Mouse (Mus musculus) megakaryocyte progenitor cell, adult 5-6 weeks (primary cell): ENCODE data around the gene Tmem151a. TPM values are rescaled to one million over a fixed set of nuclear protein-coding genes. Genes with fewer than 3 reads are reported as not detected.
A peak's percentile ranks its signal among the peaks of the same experiment; 100 is the strongest.

Experiments used
- ATAC-seq: replicated peaks from 2 replicates; pipeline ENCODE4 v1.8.0; 2016; ENCODE audit warnings: mild to moderate bottlenecking, moderate TSS enrichment, inconsistent platforms; ENCODE audit not compliant: poor library complexity
- total RNA-seq, 2 experiments: library from RNA; stranded (forward) in 1 of 2; stranded (reverse) in 1 of 2; fragments of 157-497, 149-512 nt in 1 of 2; fragments of 200-1000 nt in 1 of 2; gene quantifications; 2 replicates each; pipeline versions ENCODE4 v1.2.3 to v1.2.4; 2015 to 2017

The Tmem151a gene
- total RNA-seq, 2 experiments from 2014 or later: not detected

DNA sequence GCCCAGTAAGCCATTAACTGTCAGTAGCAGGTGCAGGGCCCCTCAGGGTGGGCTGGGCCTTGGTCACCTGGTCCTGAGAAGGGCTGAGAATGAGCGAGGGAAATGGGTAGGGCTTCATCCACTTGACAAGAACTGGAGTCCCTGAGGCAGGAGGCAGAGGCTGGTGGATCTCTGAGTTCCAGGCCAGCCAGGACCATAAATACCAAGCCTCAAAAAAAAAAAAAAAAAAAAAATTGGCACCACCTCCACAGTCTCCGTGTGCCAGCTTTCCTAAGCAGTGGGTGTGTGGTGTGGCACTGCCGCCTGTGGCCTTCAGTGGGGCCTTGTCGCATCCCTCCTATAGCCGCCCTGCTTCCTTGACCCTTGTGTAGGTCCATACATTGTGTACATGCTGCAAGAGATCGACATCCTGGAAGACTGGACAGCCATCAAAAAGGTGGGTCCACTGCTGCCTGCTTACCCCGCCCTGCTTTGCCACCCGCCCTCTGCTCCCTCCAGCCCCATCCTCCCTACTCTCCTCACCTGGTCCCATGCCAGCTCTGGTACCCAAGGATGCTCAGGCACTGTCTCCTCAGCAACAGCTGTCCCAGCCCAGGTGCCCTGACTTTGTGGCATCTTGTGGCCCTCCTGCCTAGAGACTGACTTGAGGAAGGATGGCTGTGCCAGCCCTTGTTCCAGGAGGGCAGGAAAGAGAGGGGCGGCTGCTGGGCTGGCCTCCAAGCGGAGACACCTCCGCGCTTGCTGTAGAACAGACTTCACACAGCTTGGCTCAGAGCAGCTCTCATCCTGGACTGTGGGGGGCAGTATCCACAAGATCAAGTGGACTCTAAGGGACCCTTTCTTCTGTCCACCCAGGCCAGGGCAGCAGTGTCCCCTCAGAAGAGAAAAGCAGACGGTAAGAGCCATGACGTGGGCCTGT is 36.9 kb downstream of the Tmem151a start:
- no peak for ATAC-seq

DNA sequence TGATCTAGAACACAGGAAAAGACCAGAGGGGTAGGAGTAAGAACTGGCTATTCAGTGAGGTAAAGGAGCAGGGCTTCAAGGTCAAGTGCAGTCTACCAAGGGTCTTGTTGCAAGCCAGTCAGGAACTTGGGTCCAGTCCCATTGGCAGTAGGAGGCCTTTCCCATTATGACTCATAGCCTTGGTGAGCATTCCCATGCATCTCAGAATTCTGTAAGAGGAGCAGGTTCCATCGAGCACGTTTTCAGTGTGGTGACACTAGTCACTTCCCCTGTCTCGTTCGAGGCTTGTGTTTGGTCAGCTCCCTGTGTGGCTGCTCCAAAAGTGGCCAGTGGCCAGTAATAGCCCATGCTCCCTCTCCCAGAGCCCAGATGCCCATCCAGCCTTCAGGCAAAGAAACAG is 39.8 kb downstream of the Tmem151a start:
- ATAC-seq: no peak

DNA sequence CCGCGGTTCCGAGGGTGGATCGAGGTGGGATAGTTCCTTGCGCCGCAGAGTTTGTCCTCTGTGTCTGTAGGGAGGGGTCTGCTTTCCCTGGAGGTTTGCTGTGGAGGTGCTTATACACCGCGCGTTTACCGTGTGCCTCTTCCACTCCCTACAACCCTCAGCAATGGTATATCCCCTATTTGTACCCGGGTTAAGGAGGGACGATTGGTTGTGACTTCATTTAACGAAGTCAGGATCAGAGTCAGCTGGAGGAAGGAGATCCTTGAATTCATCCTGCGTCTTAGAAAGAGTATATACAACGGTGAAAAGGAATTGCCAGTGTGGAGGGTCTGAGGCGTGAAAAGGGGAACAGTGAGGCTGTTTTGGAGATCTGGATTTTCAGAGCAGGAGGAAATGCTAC is 43.7 kb downstream of the Tmem151a start:
- no peak for ATAC-seq

DNA sequence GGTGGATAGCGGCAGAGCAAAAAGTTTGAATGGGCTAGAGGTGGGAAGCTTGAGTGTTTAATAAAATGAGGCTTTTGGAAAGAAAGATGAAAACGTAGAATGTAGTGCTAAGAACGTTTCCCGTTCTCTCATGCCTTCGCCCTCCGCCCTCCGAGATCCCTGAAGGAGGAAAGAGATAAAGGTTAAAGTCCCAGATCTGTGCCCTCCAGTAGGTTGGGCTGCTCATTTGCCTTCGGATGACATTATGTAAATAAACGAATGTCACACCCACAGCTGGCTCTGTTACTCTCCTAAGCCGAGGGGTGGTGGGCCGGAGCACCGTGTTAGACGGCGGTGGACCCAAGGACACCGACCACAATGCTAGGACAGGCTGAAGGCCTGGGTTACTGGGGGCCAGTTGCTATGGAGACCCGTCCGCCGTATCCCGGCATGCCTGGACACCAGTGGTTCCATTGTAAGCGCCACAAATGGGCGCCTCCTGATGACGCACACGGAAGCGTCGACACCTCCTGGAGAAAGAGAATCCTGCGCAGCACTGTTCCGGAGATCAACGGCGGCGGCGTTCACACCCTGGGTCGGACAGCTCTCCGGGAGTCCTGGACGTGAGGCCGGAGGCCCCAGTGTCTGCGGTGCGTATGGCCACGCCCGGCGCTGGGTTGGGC is 44.3 kb downstream of the Tmem151a start, which contains the start of gene Brms1:
Gene Brms1, plus strand, starts transcription at position 493 of the 662 bp plus-strand sequence.
- peak; percentile 83 for ATAC-seq

DNA sequence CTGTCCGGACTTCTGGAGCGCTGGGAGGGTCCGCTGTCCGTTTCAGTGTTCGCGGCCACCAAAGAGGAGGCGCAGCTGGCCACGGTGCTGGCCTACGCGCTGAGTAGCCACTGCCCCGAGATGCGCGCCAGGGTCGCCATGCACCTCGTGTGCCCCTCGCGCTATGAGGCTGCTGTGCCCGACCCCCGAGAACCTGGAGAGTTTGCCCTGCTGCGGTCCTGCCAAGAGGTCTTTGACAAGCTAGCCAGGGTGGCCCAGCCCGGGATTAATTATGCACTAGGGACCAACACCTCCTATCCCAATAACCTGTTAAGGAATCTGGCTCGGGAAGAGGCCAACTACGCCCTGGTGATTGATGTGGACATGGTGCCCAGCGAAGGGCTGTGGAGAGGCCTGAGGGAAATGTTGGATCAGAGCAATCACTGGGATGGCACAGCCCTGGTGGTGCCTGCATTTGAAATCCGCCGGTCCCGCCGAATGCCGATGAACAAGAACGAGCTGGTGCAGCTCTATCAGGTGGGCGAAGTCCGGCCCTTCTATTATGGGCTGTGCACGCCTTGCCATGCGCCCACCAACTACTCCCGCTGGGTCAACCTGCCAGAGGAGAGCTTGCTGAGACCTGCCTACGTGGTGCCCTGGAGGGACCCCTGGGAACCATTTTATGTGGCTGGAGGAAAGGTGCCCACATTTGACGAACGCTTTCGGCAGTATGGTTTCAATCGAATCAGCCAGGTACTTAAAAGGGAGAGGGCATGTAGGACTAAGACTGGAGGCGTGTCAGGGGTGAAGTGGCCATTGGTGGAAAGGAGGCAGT is 45.8 kb downstream of the Tmem151a start:
- ATAC-seq: no peak

DNA sequence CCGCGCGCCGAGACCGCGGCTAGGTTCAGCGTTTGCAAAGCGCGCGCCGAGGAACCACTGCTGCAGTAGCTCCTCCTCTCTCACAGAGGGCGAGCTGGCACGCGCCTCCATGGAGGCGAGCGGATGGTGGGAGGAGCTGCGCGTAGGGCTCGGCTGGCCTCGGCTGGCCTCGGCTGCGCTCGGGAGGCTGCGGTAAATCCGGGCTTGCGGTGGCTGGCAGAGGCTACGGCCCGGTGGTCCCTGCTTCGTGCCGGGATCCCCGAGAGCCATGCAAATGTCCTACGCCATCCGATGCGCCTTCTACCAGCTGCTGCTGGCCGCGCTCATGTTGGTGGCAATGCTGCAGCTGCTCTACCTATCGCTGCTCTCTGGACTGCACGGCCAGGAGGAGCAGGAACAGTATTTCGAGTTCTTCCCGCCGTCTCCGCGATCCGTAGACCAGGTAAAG is 46.6 kb downstream of the Tmem151a start, which contains the start of the genes B4gat1 and AC124502.3:
Gene B4gat1, plus strand, starts transcription at position 118 of the 448 bp plus-strand sequence.
Gene AC124502.3, plus strand, starts transcription at position 183 of the 448 bp plus-strand sequence.
- peak; percentile 88 for ATAC-seq

DNA sequence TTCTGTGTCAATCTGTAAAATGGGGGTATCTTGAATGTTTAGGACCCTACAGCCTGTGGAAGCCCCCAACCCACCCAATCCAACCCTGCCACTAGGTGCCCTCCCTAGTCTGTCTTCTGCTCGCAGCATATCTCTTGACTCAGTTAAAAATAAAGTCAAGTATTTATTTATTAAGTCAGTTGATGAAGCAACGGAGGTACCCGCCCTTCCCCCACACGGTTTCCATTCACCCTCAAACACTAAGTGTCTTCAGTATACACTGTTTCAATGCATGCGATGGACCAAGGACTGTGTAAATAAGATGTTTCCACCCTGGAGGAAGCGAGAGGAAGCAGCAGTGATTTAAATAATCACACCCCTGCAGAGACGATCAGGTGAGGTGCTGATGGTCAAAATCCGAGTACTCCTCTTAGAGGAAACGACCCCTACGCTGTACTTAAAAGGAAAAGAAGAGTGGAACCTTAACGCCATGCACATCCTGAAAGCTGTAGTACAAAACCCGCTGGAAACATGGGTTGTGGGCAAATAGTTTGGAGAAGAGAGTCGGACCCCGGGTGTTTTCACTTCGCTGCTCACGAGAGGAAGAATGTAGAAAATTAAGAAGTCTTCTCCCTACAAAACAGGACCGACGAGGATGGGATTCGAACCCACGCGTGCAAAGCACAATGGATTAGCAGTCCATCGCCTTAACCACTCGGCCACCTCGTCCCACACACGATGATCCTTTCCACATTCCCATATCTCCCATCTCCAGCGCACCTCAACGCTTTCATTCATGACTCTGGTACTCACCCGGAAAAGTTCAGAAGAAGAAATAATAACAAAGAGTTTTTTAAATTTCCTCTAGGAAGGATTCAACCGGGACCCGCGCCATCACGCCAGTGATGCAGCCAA is 47.4 kb downstream of the Tmem151a start:
- ATAC-seq: 0 out of 2 replicates have a peak, but pooled peaks have one; percentile 5

DNA sequence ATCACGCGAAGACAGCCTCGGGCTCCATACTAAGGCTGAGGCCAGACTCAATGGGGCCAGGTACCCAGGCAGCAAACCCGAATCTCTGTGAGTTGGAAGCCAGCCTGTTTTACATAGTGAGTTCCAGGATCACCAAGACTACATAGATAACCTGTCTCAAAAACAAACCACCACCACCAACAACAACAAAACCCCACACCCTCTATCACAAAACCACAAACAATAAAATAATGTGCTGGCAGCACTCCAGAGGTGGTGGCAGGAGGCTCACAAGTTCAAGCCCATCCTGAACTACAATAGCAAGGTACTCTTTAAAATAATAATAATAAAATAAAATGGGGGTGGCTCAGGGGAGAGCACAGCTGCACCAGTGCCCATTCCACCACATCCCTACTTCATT is 48.8 kb downstream of the Tmem151a start:
- ATAC-seq: no peak

DNA sequence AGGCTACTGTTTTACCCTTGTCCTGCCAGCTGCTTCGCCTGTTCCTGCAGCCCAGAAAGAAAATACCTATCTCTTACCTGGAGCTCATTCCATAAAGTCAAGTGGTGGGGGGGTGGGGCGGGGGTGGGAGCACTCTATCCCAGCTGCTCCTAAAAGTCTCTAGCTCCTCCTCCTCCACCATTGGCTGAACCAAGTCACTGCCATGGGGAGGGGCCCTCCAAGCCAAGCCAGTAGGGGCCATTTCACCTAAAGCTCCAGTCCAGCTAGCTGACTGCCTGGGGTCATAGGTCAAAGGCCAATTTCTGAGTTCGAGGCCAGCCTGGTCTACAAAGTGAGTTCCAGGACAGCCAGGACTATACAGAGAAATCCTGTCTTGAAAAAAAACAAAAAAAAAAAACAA is 52.6 kb downstream of the Tmem151a start:
- no peak for ATAC-seq

DNA sequence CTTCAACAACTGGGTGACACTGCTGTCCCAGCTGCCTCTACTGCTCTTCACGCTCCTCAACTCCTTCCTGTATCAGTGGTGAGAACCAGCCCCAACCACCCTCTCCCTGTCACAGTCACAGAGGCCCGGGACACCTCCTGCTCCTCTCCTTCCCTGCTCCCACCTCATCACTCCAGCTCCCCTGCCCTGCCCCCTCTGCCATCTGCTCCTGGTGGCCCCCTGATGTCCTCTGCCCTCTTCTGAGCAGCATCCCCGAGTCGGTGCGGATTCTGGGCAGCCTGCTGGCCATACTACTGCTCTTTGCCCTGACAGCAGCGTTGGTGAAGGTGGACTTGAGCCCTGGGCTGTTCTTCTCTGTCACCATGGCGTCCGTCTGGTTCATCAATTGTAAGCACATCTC is 59.2 kb downstream of the Tmem151a start:
- ATAC-seq: no peak

DNA sequence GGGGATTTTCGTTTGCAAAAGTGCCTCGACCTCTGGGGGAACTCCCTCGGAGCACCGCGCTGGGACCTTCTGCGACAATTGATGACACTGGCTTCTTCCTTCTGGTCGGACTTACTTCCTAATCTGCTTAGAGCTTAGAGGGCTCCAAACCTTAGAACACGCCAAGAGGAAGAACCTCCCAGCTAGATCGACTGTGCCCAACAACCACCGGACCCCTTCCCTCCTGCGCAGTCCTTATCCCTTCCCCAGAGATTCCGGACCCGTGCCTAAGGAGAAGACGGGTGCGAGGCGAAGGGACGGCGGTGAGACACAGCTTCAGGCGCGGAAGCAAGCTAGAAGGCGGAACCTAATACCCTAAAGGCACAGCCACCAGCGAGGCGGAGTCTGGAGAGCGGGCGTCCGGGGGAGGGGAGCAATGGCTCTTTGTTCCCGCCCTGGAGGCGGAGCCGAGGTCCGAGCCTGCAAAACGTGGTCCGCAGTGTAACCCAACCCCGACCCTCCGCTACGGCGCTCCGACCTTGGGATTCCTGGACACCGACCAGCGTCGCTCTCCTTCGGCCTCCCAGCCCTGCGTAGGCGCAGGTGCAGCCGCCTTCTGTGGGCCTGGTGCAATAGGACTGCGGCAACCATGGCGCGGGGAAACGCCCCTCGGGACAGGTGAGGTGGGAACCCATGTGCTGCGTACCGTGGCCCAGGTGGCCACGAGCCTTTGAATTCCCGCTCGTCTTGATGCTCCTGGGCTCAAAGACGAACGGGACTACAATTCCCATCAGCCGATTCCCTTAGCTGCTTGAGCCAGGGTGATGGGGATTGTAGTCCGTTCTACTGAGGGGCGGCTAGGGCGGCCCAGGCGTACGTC is 61.5 kb downstream of the Tmem151a start, which contains the start of gene Slc29a2:
Gene Slc29a2, plus strand, starts transcription at position 240 of the 859 bp plus-strand sequence.
- peak; percentile 96 for ATAC-seq

DNA sequence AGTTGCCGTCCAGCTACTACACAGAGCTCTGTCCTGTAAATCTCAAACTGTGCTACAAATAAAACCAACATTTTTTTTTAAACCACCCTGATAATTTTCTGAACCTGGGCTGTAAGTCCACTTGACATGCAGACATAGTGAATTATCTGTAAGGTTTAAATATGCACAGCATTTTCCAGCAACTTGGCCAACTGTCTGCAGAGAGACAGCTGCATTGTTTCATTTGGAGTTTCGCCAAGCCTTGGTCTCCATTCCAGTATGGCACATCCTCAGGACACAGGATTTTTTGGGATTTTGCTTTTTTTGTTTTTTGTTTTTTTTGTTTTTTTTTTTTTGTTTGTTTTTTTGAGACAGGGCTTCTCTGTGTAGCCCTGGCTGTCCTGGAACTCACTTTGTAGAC is 63.9 kb downstream of the Tmem151a start:
- no peak for ATAC-seq

Other genes starting within 250 kb of the Tmem151a start
- gene Ccs, start 246.2 kb downstream of the Tmem151a start, total RNA-seq (2015): 30.0 and 30.6 TPM in 2 replicates
- gene Ccs, start 246.2 kb downstream of the Tmem151a start, total RNA-seq (2017): 31.9 and 32.3 TPM in 2 replicates
- not detected in 2 replicates for gene Ccdc87, start 246.2 kb downstream of the Tmem151a start, total RNA-seq (2015)
- gene Ccdc87, start 246.2 kb downstream of the Tmem151a start, total RNA-seq (2017): not detected in 2 replicates
- 2.0 and 6.8 TPM in 2 replicates for gene Ctsf, start 230.4 kb downstream of the Tmem151a start, total RNA-seq (2015)
- gene Ctsf, start 230.4 kb downstream of the Tmem151a start, total RNA-seq (2017): 2.9 and 11.5 TPM in 2 replicates
- 0.20 TPM in 1 of 2 replicates, not detected in the other for gene Actn3, start 207.6 kb downstream of the Tmem151a start, total RNA-seq (2015)
- gene Actn3, start 207.6 kb downstream of the Tmem151a start, total RNA-seq (2017): not detected in 2 replicates
- 6.8 TPM in 2 replicates for gene Zdhhc24, start 206.9 kb downstream of the Tmem151a start, total RNA-seq (2015)
- gene Zdhhc24, start 206.9 kb downstream of the Tmem151a start, total RNA-seq (2017): 3.6 and 6.8 TPM in 2 replicates
- gene Bbs1, start 178.9 kb downstream of the Tmem151a start, total RNA-seq (2015): 0.59 and 0.88 TPM in 2 replicates
- 2.2 and 3.2 TPM in 2 replicates for gene Bbs1, start 178.9 kb downstream of the Tmem151a start, total RNA-seq (2017)
- gene Dpp3, start 157.2 kb downstream of the Tmem151a start, total RNA-seq (2015): 29.5 and 31.6 TPM in 2 replicates
- 46.3 and 47.9 TPM in 2 replicates for gene Dpp3, start 157.2 kb downstream of the Tmem151a start, total RNA-seq (2017)
- not detected in 2 replicates for gene Peli3, start 142.4 kb downstream of the Tmem151a start, total RNA-seq (2015)
- not detected in 2 replicates for gene Peli3, start 142.4 kb downstream of the Tmem151a start, total RNA-seq (2017)
- gene Mrpl11, start 123.4 kb downstream of the Tmem151a start, total RNA-seq (2015): 32.3 and 32.4 TPM in 2 replicates
- gene Mrpl11, start 123.4 kb downstream of the Tmem151a start, total RNA-seq (2017): 51.6 and 63.6 TPM in 2 replicates
- gene Npas4, start 95.2 kb downstream of the Tmem151a start, total RNA-seq (2015): not detected in 2 replicates
- gene Npas4, start 95.2 kb downstream of the Tmem151a start, total RNA-seq (2017): not detected in 2 replicates
- 3.6 and 5.2 TPM in 2 replicates for gene Slc29a2, start 61.7 kb downstream of the Tmem151a start, total RNA-seq (2015)
- gene Slc29a2, start 61.7 kb downstream of the Tmem151a start, total RNA-seq (2017): 1.1 and 2.9 TPM in 2 replicates
- gene B4gat1, start 46.7 kb downstream of the Tmem151a start, total RNA-seq (2015): 0.99 TPM in 1 of 2 replicates, not detected in the other
- 0.75 TPM in 1 of 2 replicates, not detected in the other for gene B4gat1, start 46.7 kb downstream of the Tmem151a start, total RNA-seq (2017)
- 6.1 and 6.4 TPM in 2 replicates for gene AC124502.3, start 46.6 kb downstream of the Tmem151a start, total RNA-seq (2015)
- 8.0 and 8.2 TPM in 2 replicates for gene AC124502.3, start 46.6 kb downstream of the Tmem151a start, total RNA-seq (2017)
- gene Brms1, start 44.2 kb downstream of the Tmem151a start, total RNA-seq (2015): 12.8 and 19.7 TPM in 2 replicates
- gene Brms1, start 44.2 kb downstream of the Tmem151a start, total RNA-seq (2017): 36.6 and 39.8 TPM in 2 replicates
- 0.17 and 0.22 TPM in 2 replicates for gene Rin1, start 35.0 kb downstream of the Tmem151a start, total RNA-seq (2015)
- 0.12 and 0.47 TPM in 2 replicates for gene Rin1, start 35.0 kb downstream of the Tmem151a start, total RNA-seq (2017)
- 0.20 and 0.30 TPM in 2 replicates for gene Cd248, start 17.5 kb downstream of the Tmem151a start, total RNA-seq (2015)
- gene Cd248, start 17.5 kb downstream of the Tmem151a start, total RNA-seq (2017): 0.20 and 0.25 TPM in 2 replicates
- gene Yif1a, start 3.0 kb upstream of the Tmem151a start, total RNA-seq (2015): 44.2 and 45.3 TPM in 2 replicates
- 9.1 and 12.3 TPM in 2 replicates for gene Yif1a, start 3.0 kb upstream of the Tmem151a start, total RNA-seq (2017)
- 0.17 and 0.66 TPM in 2 replicates for gene Cnih2, start 13.0 kb upstream of the Tmem151a start, total RNA-seq (2015)
- not detected in 2 replicates for gene Cnih2, start 13.0 kb upstream of the Tmem151a start, total RNA-seq (2017)
- gene Rab1b, start 21.5 kb upstream of the Tmem151a start, total RNA-seq (2015): 50.8 and 56.7 TPM in 2 replicates
- gene Rab1b, start 21.5 kb upstream of the Tmem151a start, total RNA-seq (2017): 78.1 and 106 TPM in 2 replicates
- gene Klc2, start 33.0 kb upstream of the Tmem151a start, total RNA-seq (2015): 1.2 and 1.6 TPM in 2 replicates
- 2.7 and 3.8 TPM in 2 replicates for gene Klc2, start 33.0 kb upstream of the Tmem151a start, total RNA-seq (2017)
- gene Pacs1, start 187.6 kb upstream of the Tmem151a start, total RNA-seq (2015): 14.8 and 16.2 TPM in 2 replicates
- 5.1 and 7.1 TPM in 2 replicates for gene Pacs1, start 187.6 kb upstream of the Tmem151a start, total RNA-seq (2017)
- gene Sf3b2, start 209.9 kb upstream of the Tmem151a start, total RNA-seq (2015): 119 and 147 TPM in 2 replicates
- 239 and 261 TPM in 2 replicates for gene Sf3b2, start 209.9 kb upstream of the Tmem151a start, total RNA-seq (2017)
- not detected in 2 replicates for gene Gal3st3, start 212.8 kb upstream of the Tmem151a start, total RNA-seq (2015)
- not detected in 2 replicates for gene Gal3st3, start 212.8 kb upstream of the Tmem151a start, total RNA-seq (2017)